Mouse (Mus musculus): Measurements from ENCODE around the gene Ptprd. TPM values are rescaled to one million over a fixed set of nuclear protein-coding genes. Genes with fewer than 3 reads are reported as not detected.
A peak's percentile ranks its signal among the peaks of the same experiment; 100 is the strongest.

The Ptprd gene
- polyA plus RNA-seq, 1 experiment from 2014 or later = 161 TPM

GRCm38 (mm10) chr4:76286016-76286415 is 1925.7 kb downstream of the Ptprd start:
- 25% methylated on average over 2 of the region's 2 CpGs for WGBS
- no peaks in the 10 kb centered on the region for H3K36me3 ChIP-seq (ENCODE audit: control insufficient read depth, insufficient read depth)
- ATAC-seq = peak; percentile 66; the same call in 1 of the 2 replicates

GRCm38 (mm10) chr4:76282886-76283285 is 1928.9 kb downstream of the Ptprd start:
- no peak overlapping the region for H3K27ac ChIP-seq (ENCODE audit: low read length)
- no peaks in the 10 kb centered on the region for H3K36me3 ChIP-seq (ENCODE audit: control insufficient read depth, insufficient read depth)
- no peaks in the 10 kb centered on the region for H3K27me3 ChIP-seq (replicated peaks; ENCODE audit: control insufficient read depth, insufficient read depth, low read length)
- no peak overlapping the region for H3K4me3 ChIP-seq (replicated peaks; ENCODE audit: low read length)
- H3K4me1 ChIP-seq (replicated peaks; ENCODE audit: control insufficient read depth, insufficient read depth, low read length) = peaks cover 14% of the 10 kb centered on the region
- 0 out of 2 replicates have a peak, but pooled peaks have one; percentile 30 for ATAC-seq
- 10% methylated on average over 4 of the region's 4 CpGs for WGBS
- no peak overlapping the region for H3K9ac ChIP-seq (replicated peaks; ENCODE audit: low read depth, low read length)
- no peaks in the 10 kb centered on the region for H3K9me3 ChIP-seq (ENCODE audit: control insufficient read depth, low read length)
- H3K4me2 ChIP-seq (ENCODE audit: low read length) = no peak overlapping the region

More at GRCm38 (mm10) chr4:76286016-76286415, 1925.7 kb downstream of the Ptprd start:
- H3K4me1 ChIP-seq (replicated peaks; ENCODE audit: control insufficient read depth, insufficient read depth, low read length) = peaks cover 16% of the 10 kb centered on the region
- H3K9me3 ChIP-seq (ENCODE audit: control insufficient read depth, low read length) = no peaks in the 10 kb centered on the region
- H3K27me3 ChIP-seq (replicated peaks; ENCODE audit: control insufficient read depth, insufficient read depth, low read length) = no peaks in the 10 kb centered on the region
- no peak overlapping the region for H3K27ac ChIP-seq (ENCODE audit: low read length)
- H3K4me2 ChIP-seq (ENCODE audit: low read length) = no peak overlapping the region
- H3K9ac ChIP-seq (replicated peaks; ENCODE audit: low read depth, low read length) = no peak overlapping the region
- no peak overlapping the region for H3K4me3 ChIP-seq (replicated peaks; ENCODE audit: low read length)

GRCm38 (mm10) chr4:76262727-76263126 is 1949.0 kb downstream of the Ptprd start:
- Histone ChIP-seq H3K27ac (ENCODE audit: low read length) (no peak overlapping the region), H3K27me3 (replicated peaks; ENCODE audit: control insufficient read depth, insufficient read depth, low read length) (no peaks in the 10 kb centered on the region), H3K4me2 (ENCODE audit: low read length) (no peak overlapping the region), H3K9me3 (ENCODE audit: control insufficient read depth, low read length) (no peaks in the 10 kb centered on the region), H3K4me3 (replicated peaks; ENCODE audit: low read length) (no peak overlapping the region), H3K4me1 (replicated peaks; ENCODE audit: control insufficient read depth, insufficient read depth, low read length) (peaks cover 12% of the 10 kb centered on the region), H3K36me3 (ENCODE audit: control insufficient read depth, insufficient read depth) (no peaks in the 10 kb centered on the region), H3K9ac (replicated peaks; ENCODE audit: low read depth, low read length) (no peak overlapping the region)
- no peak for ATAC-seq
- 88% methylated on average over 4 of the region's 4 CpGs for whole genome bisulfite sequencing

GRCm38 (mm10) chr4:76260686-76261085 is 1951.1 kb downstream of the Ptprd start:
- H3K36me3 ChIP-seq (ENCODE audit: control insufficient read depth, insufficient read depth) = no peaks in the 10 kb centered on the region
- H3K9ac ChIP-seq (replicated peaks; ENCODE audit: low read depth, low read length) = no peak overlapping the region
- H3K27me3 ChIP-seq (replicated peaks; ENCODE audit: control insufficient read depth, insufficient read depth, low read length) = no peaks in the 10 kb centered on the region
- WGBS = 60% methylated on average over 1 of the region's 1 CpGs
- H3K4me3 ChIP-seq (replicated peaks; ENCODE audit: low read length) = no peak overlapping the region
- peaks cover 12% of the 10 kb centered on the region for H3K4me1 ChIP-seq (replicated peaks; ENCODE audit: control insufficient read depth, insufficient read depth, low read length)
- H3K9me3 ChIP-seq (ENCODE audit: control insufficient read depth, low read length) = no peaks in the 10 kb centered on the region
- no peak overlapping the region for H3K4me2 ChIP-seq (ENCODE audit: low read length)
- ATAC-seq = peak; percentile 90
- H3K27ac ChIP-seq (ENCODE audit: low read length) = no peak overlapping the region

GRCm38 (mm10) chr4:76260286-76260685 is 1951.5 kb downstream of the Ptprd start:
- Histone ChIP-seq H3K9ac (replicated peaks; ENCODE audit: low read depth, low read length) (no peak overlapping the region), H3K36me3 (ENCODE audit: control insufficient read depth, insufficient read depth) (no peaks in the 10 kb centered on the region), H3K4me3 (replicated peaks; ENCODE audit: low read length) (no peak overlapping the region), H3K4me2 (ENCODE audit: low read length) (no peak overlapping the region), H3K27ac (ENCODE audit: low read length) (no peak overlapping the region), H3K9me3 (ENCODE audit: control insufficient read depth, low read length) (no peaks in the 10 kb centered on the region), H3K27me3 (replicated peaks; ENCODE audit: control insufficient read depth, insufficient read depth, low read length) (no peaks in the 10 kb centered on the region), H3K4me1 (replicated peaks; ENCODE audit: control insufficient read depth, insufficient read depth, low read length) (peaks cover 12% of the 10 kb centered on the region)
- WGBS = 20% methylated on average over 3 of the region's 3 CpGs
- peak; percentile 83 for ATAC-seq

- Histone ChIP-seq H3K4me3 (replicated peaks; ENCODE audit: low read length) (no peak overlapping the region), H3K4me2 (ENCODE audit: low read length) (no peak overlapping the region), H3K27me3 (replicated peaks; ENCODE audit: control insufficient read depth, insufficient read depth, low read length) (no peaks in the 10 kb centered on the region), H3K9ac (replicated peaks; ENCODE audit: low read depth, low read length) (no peak overlapping the region), H3K36me3 (ENCODE audit: control insufficient read depth, insufficient read depth) (no peaks in the 10 kb centered on the region), H3K4me1 (replicated peaks; ENCODE audit: control insufficient read depth, insufficient read depth, low read length) (peaks cover 12% of the 10 kb centered on the region), H3K27ac (ENCODE audit: low read length) (no peak overlapping the region), H3K9me3 (ENCODE audit: control insufficient read depth, low read length) (no peaks in the 10 kb centered on the region)
- no peak; the same call in 1 of the 2 replicates for ATAC-seq
- WGBS = 38% methylated on average over 2 of the region's 2 CpGs
Observed at GRCm38 (mm10) chr4:76259636-76260035, 1952.1 kb downstream of the Ptprd start.

- no peaks in the 10 kb centered on the region for H3K27me3 ChIP-seq (replicated peaks; ENCODE audit: control insufficient read depth, insufficient read depth, low read length)
Observed at GRCm38 (mm10) chr4:76244371-76244770, 1967.4 kb downstream of the Ptprd start.

GRCm38 (mm10) chr4:76241542-76241941 is 1970.2 kb downstream of the Ptprd start:
- no peak overlapping the region for H3K27ac ChIP-seq (ENCODE audit: low read length)
- no peaks in the 10 kb centered on the region for H3K27me3 ChIP-seq (replicated peaks; ENCODE audit: control insufficient read depth, insufficient read depth, low read length)
- H3K36me3 ChIP-seq (ENCODE audit: control insufficient read depth, insufficient read depth) = peaks cover 2% of the 10 kb centered on the region; the same call in 1 of the 2 replicates
- no peak overlapping the region for H3K4me2 ChIP-seq (ENCODE audit: low read length)
- no peaks in the 10 kb centered on the region for H3K9me3 ChIP-seq (ENCODE audit: control insufficient read depth, low read length)
- no peak overlapping the region for H3K9ac ChIP-seq (replicated peaks; ENCODE audit: low read depth, low read length)
- no peak for ATAC-seq
- peaks cover 10% of the 10 kb centered on the region for H3K4me1 ChIP-seq (replicated peaks; ENCODE audit: control insufficient read depth, insufficient read depth, low read length)
- no peak overlapping the region for H3K4me3 ChIP-seq (replicated peaks; ENCODE audit: low read length)

More at GRCm38 (mm10) chr4:76244371-76244770, 1967.4 kb downstream of the Ptprd start:
- H3K4me1 ChIP-seq (replicated peaks; ENCODE audit: control insufficient read depth, insufficient read depth, low read length) = peaks cover 5% of the 10 kb centered on the region
- WGBS = 52% methylated on average over 6 of the region's 6 CpGs
- no peak overlapping the region for H3K4me2 ChIP-seq (ENCODE audit: low read length)
- H3K9ac ChIP-seq (replicated peaks; ENCODE audit: low read depth, low read length) = no peak overlapping the region
- H3K36me3 ChIP-seq (ENCODE audit: control insufficient read depth, insufficient read depth) = peaks cover 2% of the 10 kb centered on the region; the same call in 1 of the 2 replicates
- ATAC-seq = peak; percentile 50; the same call in 1 of the 2 replicates
- no peaks in the 10 kb centered on the region for H3K9me3 ChIP-seq (ENCODE audit: control insufficient read depth, low read length)
- H3K4me3 ChIP-seq (replicated peaks; ENCODE audit: low read length) = no peak overlapping the region
- no peak overlapping the region for H3K27ac ChIP-seq (ENCODE audit: low read length)

GRCm38 (mm10) chr4:76241140-76241539 is 1970.6 kb downstream of the Ptprd start:
- no peak for ATAC-seq

GRCm38 (mm10) chr4:76239063-76239462 is 1972.7 kb downstream of the Ptprd start:
- 10% methylated on average over 5 of the region's 5 CpGs for WGBS
- Histone ChIP-seq H3K4me1 (replicated peaks; ENCODE audit: control insufficient read depth, insufficient read depth, low read length) (peaks cover 7% of the 10 kb centered on the region), H3K4me2 (ENCODE audit: low read length) (peak overlapping the region; percentile 20), H3K9me3 (ENCODE audit: control insufficient read depth, low read length) (no peaks in the 10 kb centered on the region), H3K27me3 (replicated peaks; ENCODE audit: control insufficient read depth, insufficient read depth, low read length) (no peaks in the 10 kb centered on the region), H3K36me3 (ENCODE audit: control insufficient read depth, insufficient read depth) (peaks cover 2% of the 10 kb centered on the region; the same call in 1 of the 2 replicates), H3K9ac (replicated peaks; ENCODE audit: low read depth, low read length) (peak overlapping the region; percentile 19; the same call in 1 of the 2 replicates), H3K4me3 (replicated peaks; ENCODE audit: low read length) (no peak overlapping the region), H3K27ac (ENCODE audit: low read length) (no peak overlapping the region)
- ATAC-seq = peak; percentile 60; the same call in 1 of the 2 replicates

More at GRCm38 (mm10) chr4:76241140-76241539, 1970.6 kb downstream of the Ptprd start:
- peaks cover 2% of the 10 kb centered on the region; the same call in 1 of the 2 replicates for H3K36me3 ChIP-seq (ENCODE audit: control insufficient read depth, insufficient read depth)
- H3K27me3 ChIP-seq (replicated peaks; ENCODE audit: control insufficient read depth, insufficient read depth, low read length) = no peaks in the 10 kb centered on the region
- H3K9ac ChIP-seq (replicated peaks; ENCODE audit: low read depth, low read length) = no peak overlapping the region
- no peak overlapping the region for H3K4me3 ChIP-seq (replicated peaks; ENCODE audit: low read length)
- H3K9me3 ChIP-seq (ENCODE audit: control insufficient read depth, low read length) = no peaks in the 10 kb centered on the region
- no peak overlapping the region for H3K4me2 ChIP-seq (ENCODE audit: low read length)
- no peak overlapping the region for H3K27ac ChIP-seq (ENCODE audit: low read length)
- peaks cover 10% of the 10 kb centered on the region for H3K4me1 ChIP-seq (replicated peaks; ENCODE audit: control insufficient read depth, insufficient read depth, low read length)
- WGBS = 27% methylated on average over 3 of the region's 3 CpGs
